10 mouse cellular contexts compared by ENCODE assay signal in genomic region chr7:31118486-31118885, GRCm38 (mm10). TPM values are rescaled to one million over a fixed set of nuclear protein-coding genes. Genes with fewer than 3 reads are reported as not detected.
DNase-seq lines count a peak whose midpoint lies in the region; ATAC-seq and TF ChIP-seq lines count a peak whose summit lies in the region.
"Had no signal": no experiment of that assay in that cellular context is flagged by ENCODE, and none has a peak within 500 bp of the region (broad histone marks: within the 10 kb centered on the region; RNA-seq: fewer than 3 reads in every experiment).

No protein-coding gene starts in this region.

- TF ChIP-seq CTCF in hindbrain, postnatal 0 days (IDR thresholded peaks at IDR 0.05; ENCODE audit: low read depth) = no peak

- no peak overlapping the region for H3K9ac ChIP-seq in hindbrain, postnatal 0 days (replicated peaks; ENCODE audit: low read length)
- no peak overlapping the region for H3K9ac ChIP-seq in hindbrain, embryonic 13.5 days
- H3K9ac ChIP-seq in heart, embryonic 16.5 days (ENCODE audit: low read length) = peak overlapping the region; percentile 23; the same call in 1 of the 2 replicates
- H3K9ac ChIP-seq: neural tube, embryonic 15.5 days had no signal

- H3K27me3 ChIP-seq in hindbrain, postnatal 0 days (ENCODE audit: insufficient read depth, low read length) = no peaks in the 10 kb centered on the region
- H3K27me3 ChIP-seq in hindbrain, embryonic 13.5 days = peaks cover 25% of the 10 kb centered on the region; the same call in 1 of the 2 replicates
- no peaks in the 10 kb centered on the region for H3K27me3 ChIP-seq in heart, embryonic 16.5 days (ENCODE audit: control insufficient read depth, insufficient read depth, low read length)

- H3K4me1 ChIP-seq in hindbrain, postnatal 0 days (ENCODE audit: insufficient read depth, low read length) = no peaks in the 10 kb centered on the region
- 0 out of 2 replicates have a peak, but pooled peaks cover 10% of the 10 kb centered on the region for H3K4me1 ChIP-seq in hindbrain, embryonic 13.5 days (replicated peaks)
- peaks cover 20% of the 10 kb centered on the region for H3K4me1 ChIP-seq in heart, embryonic 16.5 days (ENCODE audit: control insufficient read depth, insufficient read depth, low read length)

- WGBS in hindbrain, postnatal 0 days = 66% methylated on average over 7 of the region's 7 CpGs
- 81% methylated on average over 7 of the region's 7 CpGs for WGBS in hindbrain, embryonic 13.5 days
- 64% methylated on average over 7 of the region's 7 CpGs for WGBS in heart, embryonic 16.5 days

- no peaks in the 10 kb centered on the region for H3K9me3 ChIP-seq in hindbrain, postnatal 0 days (ENCODE audit: low read length)
- H3K9me3 ChIP-seq in hindbrain, embryonic 13.5 days = no peaks in the 10 kb centered on the region
- H3K9me3 ChIP-seq in heart, embryonic 16.5 days (replicated peaks; ENCODE audit: control insufficient read depth, low read length) = no peaks in the 10 kb centered on the region
- H3K9me3 ChIP-seq: neural tube, embryonic 15.5 days had no signal

- H3K36me3 ChIP-seq in hindbrain, postnatal 0 days (ENCODE audit: insufficient read depth, low read length) = no peaks in the 10 kb centered on the region
- no peaks in the 10 kb centered on the region for H3K36me3 ChIP-seq in hindbrain, embryonic 13.5 days
- no peaks in the 10 kb centered on the region for H3K36me3 ChIP-seq in heart, embryonic 16.5 days (ENCODE audit: control insufficient read depth, insufficient read depth)
- H3K36me3 ChIP-seq: neural tube, embryonic 15.5 days had no signal

- no peak for ATAC-seq in hindbrain, postnatal 0 days
- no peak for ATAC-seq in hindbrain, embryonic 13.5 days (ENCODE audit: low FRiP score)
- ATAC-seq in heart, embryonic 16.5 days (replicated peaks; ENCODE audit: extremely low read depth, insufficient read depth, low FRiP score) = no peak
- ATAC-seq in erythroid progenitor cell, adult 5-6 weeks (replicated peaks; ENCODE audit: low FRiP score, poor library complexity, severe bottlenecking) = no peak
- ATAC-seq: intestine, embryonic 16.5 days; midbrain, embryonic 16.5 days had no signal

- no peak overlapping the region for H3K4me3 ChIP-seq in hindbrain, postnatal 0 days (ENCODE audit: low read length)
- no peak overlapping the region for H3K4me3 ChIP-seq in hindbrain, embryonic 13.5 days
- H3K4me3 ChIP-seq in heart, embryonic 16.5 days (ENCODE audit: low read length) = no peak overlapping the region
- H3K4me3 ChIP-seq: neural tube, embryonic 15.5 days had no signal

- no peak overlapping the region for H3K27ac ChIP-seq in hindbrain, postnatal 0 days
- H3K27ac ChIP-seq in hindbrain, embryonic 13.5 days = no peak overlapping the region
- peak overlapping the region; percentile 72 for H3K27ac ChIP-seq in heart, embryonic 16.5 days (ENCODE audit: low read length)
- H3K27ac ChIP-seq: neural tube, embryonic 15.5 days had no signal

- DNase-seq in hindbrain, postnatal 0 days (ENCODE audit: low spot score) = peak; percentile 17
- peak; percentile 78 for DNase-seq in cerebellum, adult 8-10 months
- DNase-seq in cerebellum, postnatal 14 days = peak; percentile 76 to 77
- DNase-seq in embryo, embryonic 10 days (ENCODE audit: low spot score) = no peak

- no peak overlapping the region for H3K4me2 ChIP-seq in hindbrain, postnatal 0 days (ENCODE audit: low read depth, low read length)
- H3K4me2 ChIP-seq in hindbrain, embryonic 13.5 days = no peak overlapping the region
- no peak overlapping the region for H3K4me2 ChIP-seq in heart, embryonic 16.5 days (ENCODE audit: low read depth, low read length)
- H3K4me2 ChIP-seq: neural tube, embryonic 15.5 days had no signal

RNA-seq across cellular contexts. Expression of gene Hpn, which starts 3.4 kb away (rescaled TPM):
- not detected in 2 replicates for total RNA-seq in hindbrain, postnatal 0 days (2014; rRNA removed)
- 0.88 and 1.3 TPM in 2 replicates for polyA plus RNA-seq in hindbrain, postnatal 0 days (2015; fragmentation: Nextera tagmentation; extraction: Ambion mirVana)
- 0.65 and 0.78 TPM in 2 replicates for polyA plus RNA-seq in hindbrain, embryonic 13.5 days (2015; fragmentation: Nextera tagmentation; extraction: Ambion mirVana)
- polyA plus RNA-seq in heart, embryonic 16.5 days (2015; fragmentation: Nextera tagmentation; extraction: Ambion mirVana) = 2.6 and 3.1 TPM in 2 replicates
- total RNA-seq in erythroid progenitor cell, adult 5-6 weeks (2015; ENCODE audit: low replicate concordance) = 5.9 TPM in 1 of 2 replicates, not detected in the other
- total RNA-seq in erythroid progenitor cell, adult 5-6 weeks (2017; ENCODE audit: low replicate concordance) = not detected in 2 replicates

RNA-seq across cellular contexts. Expression of gene Scn1b, which starts 8.3 kb away (rescaled TPM):
- 65.7 and 69.5 TPM in 2 replicates for total RNA-seq in hindbrain, postnatal 0 days (2014; rRNA removed)
- polyA plus RNA-seq in hindbrain, postnatal 0 days (2015; fragmentation: Nextera tagmentation; extraction: Ambion mirVana) = 44.3 and 46.0 TPM in 2 replicates
- polyA plus RNA-seq in hindbrain, embryonic 13.5 days (2015; fragmentation: Nextera tagmentation; extraction: Ambion mirVana) = 4.7 and 5.2 TPM in 2 replicates
- polyA plus RNA-seq in heart, embryonic 16.5 days (2015; fragmentation: Nextera tagmentation; extraction: Ambion mirVana) = 2.8 and 3.5 TPM in 2 replicates
- total RNA-seq in erythroid progenitor cell, adult 5-6 weeks (2015; ENCODE audit: low replicate concordance) = not detected in 2 replicates
- 1.3 TPM in 1 of 2 replicates, not detected in the other for total RNA-seq in erythroid progenitor cell, adult 5-6 weeks (2017; ENCODE audit: low replicate concordance)

RNA-seq across cellular contexts. Expression of gene Gramd1a, which starts 37.2 kb away (rescaled TPM):
- 256 and 258 TPM in 2 replicates for total RNA-seq in hindbrain, postnatal 0 days (2014; rRNA removed)
- polyA plus RNA-seq in hindbrain, postnatal 0 days (2015; fragmentation: Nextera tagmentation; extraction: Ambion mirVana) = 137 and 143 TPM in 2 replicates
- 227 and 231 TPM in 2 replicates for polyA plus RNA-seq in hindbrain, embryonic 13.5 days (2015; fragmentation: Nextera tagmentation; extraction: Ambion mirVana)
- polyA plus RNA-seq in heart, embryonic 16.5 days (2015; fragmentation: Nextera tagmentation; extraction: Ambion mirVana) = 53.1 and 58.0 TPM in 2 replicates
- 19.1 and 38.6 TPM in 2 replicates for total RNA-seq in erythroid progenitor cell, adult 5-6 weeks (2015; ENCODE audit: low replicate concordance)
- total RNA-seq in erythroid progenitor cell, adult 5-6 weeks (2017; ENCODE audit: low replicate concordance) = 6.7 and 29.1 TPM in 2 replicates

RNA-seq across cellular contexts. Expression of gene Fxyd3, which starts 42.0 kb away (rescaled TPM):
- total RNA-seq in hindbrain, postnatal 0 days (2014; rRNA removed) = not detected in 2 replicates
- 1.2 and 1.5 TPM in 2 replicates for polyA plus RNA-seq in hindbrain, postnatal 0 days (2015; fragmentation: Nextera tagmentation; extraction: Ambion mirVana)
- 0.79 and 1.3 TPM in 2 replicates for polyA plus RNA-seq in hindbrain, embryonic 13.5 days (2015; fragmentation: Nextera tagmentation; extraction: Ambion mirVana)
- 8.0 and 10.1 TPM in 2 replicates for polyA plus RNA-seq in heart, embryonic 16.5 days (2015; fragmentation: Nextera tagmentation; extraction: Ambion mirVana)
- total RNA-seq in erythroid progenitor cell, adult 5-6 weeks (2015; ENCODE audit: low replicate concordance) = not detected in 2 replicates
- not detected in 2 replicates for total RNA-seq in erythroid progenitor cell, adult 5-6 weeks (2017; ENCODE audit: low replicate concordance)
- polyA plus RNA-seq: midbrain, embryonic 16.5 days had no signal

RNA-seq across cellular contexts. Expression of gene Lgi4, which starts 59.3 kb away (rescaled TPM):
- 1.9 and 5.9 TPM in 2 replicates for total RNA-seq in hindbrain, postnatal 0 days (2014; rRNA removed)
- polyA plus RNA-seq in hindbrain, postnatal 0 days (2015; fragmentation: Nextera tagmentation; extraction: Ambion mirVana) = 1.2 and 1.3 TPM in 2 replicates
- 1.1 and 1.6 TPM in 2 replicates for polyA plus RNA-seq in hindbrain, embryonic 13.5 days (2015; fragmentation: Nextera tagmentation; extraction: Ambion mirVana)
- polyA plus RNA-seq in heart, embryonic 16.5 days (2015; fragmentation: Nextera tagmentation; extraction: Ambion mirVana) = 0.09 and 0.11 TPM in 2 replicates
- not detected in 2 replicates for total RNA-seq in erythroid progenitor cell, adult 5-6 weeks (2015; ENCODE audit: low replicate concordance)
- total RNA-seq in erythroid progenitor cell, adult 5-6 weeks (2017; ENCODE audit: low replicate concordance) = 0.51 TPM in 1 of 2 replicates, not detected in the other
